Mouse (Mus musculus): ENCODE results near the gene Itga10. TPM values are rescaled to one million over a fixed set of nuclear protein-coding genes. Genes with fewer than 3 reads are reported as not detected.
A peak's percentile ranks its signal among the peaks of the same experiment; 100 is the strongest.

Gene Itga10
- polyA plus RNA-seq, 1 experiment from 2014 or later, result 1.1 TPM

DNA sequence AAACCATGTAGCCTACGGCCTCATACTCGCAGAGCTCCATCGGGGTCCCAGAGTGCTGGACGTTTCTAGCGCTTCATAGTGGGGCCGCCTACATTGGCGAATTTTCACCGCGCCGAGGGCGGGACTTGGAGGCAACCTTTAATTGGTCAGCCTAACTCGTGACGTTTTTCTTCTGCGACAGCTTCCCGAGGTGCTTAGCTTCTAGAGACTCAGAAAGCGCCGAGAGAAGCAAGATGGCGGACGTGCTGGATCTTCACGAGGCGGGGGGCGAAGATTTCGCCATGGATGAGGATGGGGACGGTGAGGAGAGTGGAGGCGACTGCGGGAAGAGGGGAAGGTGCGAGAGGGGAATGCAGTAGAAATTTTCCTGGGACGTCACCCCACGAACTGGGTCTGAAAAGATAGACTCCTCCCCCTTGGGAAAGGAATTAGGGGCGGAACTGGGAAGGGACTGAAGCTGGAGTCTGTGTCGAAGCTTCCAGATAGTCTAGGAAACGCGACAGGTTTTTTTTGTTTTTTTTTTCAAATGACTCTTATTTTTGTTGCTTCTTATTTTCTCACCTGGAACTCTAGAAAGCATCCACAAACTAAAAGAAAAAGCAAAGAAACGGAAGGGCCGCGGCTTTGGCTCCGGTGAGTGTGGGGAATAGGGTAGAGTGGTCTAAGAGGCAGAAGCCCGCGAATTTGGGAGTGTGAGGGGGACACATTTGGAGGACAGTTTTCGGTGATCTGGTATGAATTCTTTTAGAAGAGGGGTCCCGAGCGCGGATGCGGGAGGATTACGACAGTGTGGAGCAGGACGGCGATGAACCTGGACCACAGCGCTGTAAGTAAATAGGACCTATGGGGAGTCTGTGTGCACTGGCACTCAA, 15.4 kb upstream of the Itga10 start, which contains the start of gene Rbm8a:
Gene Rbm8a, plus strand, starts transcription at position 205 of the 872 bp plus-strand sequence.
- under 1% methylated on average over 48 of the region's 48 CpGs for WGBS
- Histone ChIP-seq H3K27ac (ENCODE audit: low read length) (peak within 1 kb of the TSS; percentile 72), H3K9ac (ENCODE audit: low read depth, low read length) (peak within 1 kb of the TSS; percentile 75), H3K9me3 (replicated peaks; ENCODE audit: control insufficient read depth, low read length, poor library complexity, severe bottlenecking) (no peaks in the 10 kb centered on the region), H3K27me3 (ENCODE audit: control insufficient read depth, insufficient read depth, low read depth, low read length) (no peaks in the 10 kb centered on the region), H3K36me3 (ENCODE audit: control insufficient read depth, insufficient read depth, low read length) (peaks cover 6% of the 10 kb centered on the region; the same call in 1 of the 2 replicates), H3K4me3 (ENCODE audit: low read depth, low read length) (peak within 1 kb of the TSS; percentile 59), H3K4me1 (ENCODE audit: control insufficient read depth, insufficient read depth, low read length) (peaks cover 18% of the 10 kb centered on the region), H3K4me2 (ENCODE audit: low read length) (peak within 1 kb of the TSS; percentile 84)
- peak; percentile 96 for ATAC-seq

DNA sequence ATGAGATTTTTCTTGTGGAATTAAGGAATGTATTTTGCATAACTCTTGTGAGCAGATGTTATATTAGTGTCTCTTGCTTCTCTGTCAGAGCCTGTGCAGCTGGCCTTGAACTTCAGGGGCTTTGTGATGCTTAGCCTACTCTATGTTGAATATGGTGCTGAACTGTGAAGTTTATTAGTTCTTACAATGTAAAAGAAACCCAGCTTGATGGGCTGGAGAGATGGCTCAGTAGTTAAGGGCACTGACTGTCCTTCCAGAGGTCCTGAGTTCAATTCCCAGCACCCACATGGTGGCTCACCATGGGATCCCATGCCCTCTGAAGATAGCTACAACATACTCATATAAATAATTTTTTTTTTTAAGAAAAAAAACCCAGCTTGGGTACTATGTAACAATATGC, 13.3 kb upstream of the Itga10 start:
- Histone ChIP-seq H3K9me3 (replicated peaks; ENCODE audit: control insufficient read depth, low read length, poor library complexity, severe bottlenecking) (no peaks in the 10 kb centered on the region), H3K4me2 (ENCODE audit: low read length) (no peak overlapping the region), H3K36me3 (ENCODE audit: control insufficient read depth, insufficient read depth, low read length) (peaks cover 4% of the 10 kb centered on the region; the same call in 1 of the 2 replicates), H3K27me3 (ENCODE audit: control insufficient read depth, insufficient read depth, low read depth, low read length) (no peaks in the 10 kb centered on the region), H3K9ac (ENCODE audit: low read depth, low read length) (no peak overlapping the region), H3K4me3 (ENCODE audit: low read depth, low read length) (no peak overlapping the region), H3K4me1 (ENCODE audit: control insufficient read depth, insufficient read depth, low read length) (peaks cover 29% of the 10 kb centered on the region), H3K27ac (ENCODE audit: low read length) (no peak overlapping the region)
- ATAC-seq, result no peak

- no peaks in the 10 kb centered on the region for H3K27me3 ChIP-seq (ENCODE audit: control insufficient read depth, insufficient read depth, low read depth, low read length)
- peaks cover 12% of the 10 kb centered on the region for H3K36me3 ChIP-seq (ENCODE audit: control insufficient read depth, insufficient read depth, low read length)
- H3K9me3 ChIP-seq (replicated peaks; ENCODE audit: control insufficient read depth, low read length, poor library complexity, severe bottlenecking), result no peaks in the 10 kb centered on the region
- no peak overlapping the region for H3K4me2 ChIP-seq (ENCODE audit: low read length)
- H3K4me3 ChIP-seq (ENCODE audit: low read depth, low read length), result no peak overlapping the region
- peaks cover 30% of the 10 kb centered on the region for H3K4me1 ChIP-seq (ENCODE audit: control insufficient read depth, insufficient read depth, low read length)
- H3K27ac ChIP-seq (ENCODE audit: low read length), result no peak overlapping the region
- 74% methylated on average over 1 of the region's 1 CpGs for WGBS
- no peak for ATAC-seq
- H3K9ac ChIP-seq (ENCODE audit: low read depth, low read length), result no peak overlapping the region
Measured at GRCm38 (mm10) chr3:96634015-96634414, 11.4 kb upstream of the Itga10 start.

- Histone ChIP-seq H3K4me2 (ENCODE audit: low read length) (peak within 1 kb of the TSS; percentile 88), H3K36me3 (ENCODE audit: control insufficient read depth, insufficient read depth, low read length) (peaks cover 17% of the 10 kb centered on the region), H3K4me1 (ENCODE audit: control insufficient read depth, insufficient read depth, low read length) (peaks cover 27% of the 10 kb centered on the region), H3K4me3 (ENCODE audit: low read depth, low read length) (peak within 1 kb of the TSS; percentile 95), H3K27ac (ENCODE audit: low read length) (peak within 1 kb of the TSS; percentile 89), H3K9ac (ENCODE audit: low read depth, low read length) (peak within 1 kb of the TSS; percentile 98), H3K9me3 (replicated peaks; ENCODE audit: control insufficient read depth, low read length, poor library complexity, severe bottlenecking) (no peaks in the 10 kb centered on the region), H3K27me3 (ENCODE audit: control insufficient read depth, insufficient read depth, low read depth, low read length) (no peaks in the 10 kb centered on the region)
- peak; percentile 89 for ATAC-seq
- 1% methylated on average over 58 of the region's 60 CpGs for WGBS
Measured at GRCm38 (mm10) chr3:96634928-96635879, 10.2 kb upstream of the Itga10 start, which contains the start of the genes Pex11b and Gm42957. TSS of gene Pex11b (plus strand) at chr3:96635376. TSS of gene Gm42957 (plus strand) at chr3:96635474.

- Histone ChIP-seq H3K27ac (ENCODE audit: low read length) (peak overlapping the region; percentile 89), H3K27me3 (ENCODE audit: control insufficient read depth, insufficient read depth, low read depth, low read length) (no peaks in the 10 kb centered on the region), H3K4me2 (ENCODE audit: low read length) (peak overlapping the region; percentile 88), H3K9ac (ENCODE audit: low read depth, low read length) (peak overlapping the region; percentile 98), H3K36me3 (ENCODE audit: control insufficient read depth, insufficient read depth, low read length) (peaks cover 18% of the 10 kb centered on the region), H3K9me3 (replicated peaks; ENCODE audit: control insufficient read depth, low read length, poor library complexity, severe bottlenecking) (no peaks in the 10 kb centered on the region), H3K4me3 (ENCODE audit: low read depth, low read length) (peak overlapping the region; percentile 95), H3K4me1 (ENCODE audit: control insufficient read depth, insufficient read depth, low read length) (peaks cover 22% of the 10 kb centered on the region)
- ATAC-seq, result peak; percentile 18
- 12% methylated on average over 15 of the region's 15 CpGs for WGBS
Measured at GRCm38 (mm10) chr3:96635906-96636305, 9.5 kb upstream of the Itga10 start.

GRCm38 (mm10) chr3:96636448-96636847, 8.9 kb upstream of the Itga10 start:
- ATAC-seq, result no peak
- Histone ChIP-seq H3K4me3 (ENCODE audit: low read depth, low read length) (peak overlapping the region; percentile 95), H3K4me2 (ENCODE audit: low read length) (peak overlapping the region; percentile 88), H3K36me3 (ENCODE audit: control insufficient read depth, insufficient read depth, low read length) (peaks cover 18% of the 10 kb centered on the region), H3K9me3 (replicated peaks; ENCODE audit: control insufficient read depth, low read length, poor library complexity, severe bottlenecking) (no peaks in the 10 kb centered on the region), H3K4me1 (ENCODE audit: control insufficient read depth, insufficient read depth, low read length) (peaks cover 19% of the 10 kb centered on the region), H3K27me3 (ENCODE audit: control insufficient read depth, insufficient read depth, low read depth, low read length) (no peaks in the 10 kb centered on the region), H3K9ac (ENCODE audit: low read depth, low read length) (no peak overlapping the region), H3K27ac (ENCODE audit: low read length) (no peak overlapping the region)
- WGBS, result 79% methylated on average over 11 of the region's 11 CpGs

GRCm38 (mm10) chr3:96639219-96639618, 6.2 kb upstream of the Itga10 start:
- ATAC-seq, result no peak
- H3K27ac ChIP-seq (ENCODE audit: low read length), result no peak overlapping the region
- peaks cover 22% of the 10 kb centered on the region for H3K36me3 ChIP-seq (ENCODE audit: control insufficient read depth, insufficient read depth, low read length)
- no peak overlapping the region for H3K4me2 ChIP-seq (ENCODE audit: low read length)
- peaks cover 19% of the 10 kb centered on the region for H3K4me1 ChIP-seq (ENCODE audit: control insufficient read depth, insufficient read depth, low read length)
- H3K9ac ChIP-seq (ENCODE audit: low read depth, low read length), result no peak overlapping the region
- no peak overlapping the region for H3K4me3 ChIP-seq (ENCODE audit: low read depth, low read length)
- WGBS, result 75% methylated on average over 1 of the region's 1 CpGs
- H3K9me3 ChIP-seq (replicated peaks; ENCODE audit: control insufficient read depth, low read length, poor library complexity, severe bottlenecking), result no peaks in the 10 kb centered on the region
- no peaks in the 10 kb centered on the region for H3K27me3 ChIP-seq (ENCODE audit: control insufficient read depth, insufficient read depth, low read depth, low read length)

- no peaks in the 10 kb centered on the region for H3K27me3 ChIP-seq (ENCODE audit: control insufficient read depth, insufficient read depth, low read depth, low read length)
- H3K4me2 ChIP-seq (ENCODE audit: low read length), result no peak overlapping the region
- no peak for ATAC-seq
- H3K36me3 ChIP-seq (ENCODE audit: control insufficient read depth, insufficient read depth, low read length), result peaks cover 18% of the 10 kb centered on the region
- 85% methylated on average over 3 of the region's 3 CpGs for WGBS
- no peak overlapping the region for H3K27ac ChIP-seq (ENCODE audit: low read length)
- H3K9me3 ChIP-seq (replicated peaks; ENCODE audit: control insufficient read depth, low read length, poor library complexity, severe bottlenecking), result no peaks in the 10 kb centered on the region
- no peak overlapping the region for H3K4me3 ChIP-seq (ENCODE audit: low read depth, low read length)
- no peaks in the 10 kb centered on the region for H3K4me1 ChIP-seq (ENCODE audit: control insufficient read depth, insufficient read depth, low read length)
- H3K9ac ChIP-seq (ENCODE audit: low read depth, low read length), result no peak overlapping the region
Measured at GRCm38 (mm10) chr3:96647365-96647764, 2.0 kb downstream of the Itga10 start.

Data from midbrain, embryonic 16.5 days (tissue).